Mouse (Mus musculus) bone marrow, adult 2 months (tissue): Measurements from ENCODE around the gene Abcc5. TPM values are rescaled to one million over a fixed set of nuclear protein-coding genes. Genes with fewer than 3 reads are reported as not detected.

Experiments used
- H3K27ac ChIP-seq: fragments of 200-500 bp; 2 replicates; pipeline ENCODE4 v1.5.1; 2012; ENCODE audit warnings: low read depth, mild to moderate bottlenecking, control low read depth, inconsistent platforms, low read length; ENCODE audit not compliant: control insufficient read depth, poor library complexity, insufficient read depth
- H3K4me1 ChIP-seq: fragments of 200-500 bp; 2 replicates; pipeline ENCODE4 v1.6.1; 2011; ENCODE audit warnings: low read length; ENCODE audit not compliant: control insufficient read depth, insufficient read depth
- H3K4me3 ChIP-seq: fragments of 200-500 bp; replicated peaks from 2 replicates; pipeline ENCODE3; 2011; ENCODE audit warnings: mild to moderate bottlenecking, low read depth, low read length, control low read depth; ENCODE audit not compliant: control insufficient read depth
- CTCF ChIP-seq: fragments of 200-500 bp; IDR thresholded peaks from 2 replicates; pipeline ENCODE4 v1.5.1; 2011; ENCODE audit warnings: low read length, control low read depth; ENCODE audit not compliant: control insufficient read depth, insufficient read depth
- POLR2A ChIP-seq: fragments of 200-500 bp; IDR thresholded peaks from 2 replicates; pipeline ENCODE4 v1.6.1; 2011; ENCODE audit warnings: low read depth, mild to moderate bottlenecking, control low read depth, low read length, borderline replicate concordance; ENCODE audit not compliant: control insufficient read depth
- WGBS: fragments of 180-500 bp; shearing (Covaris S2); methylation state at CpG from one replicate; pipeline ENCODE4 v1.1.7; 2018; 5-methylcytosine and 5-hydroxymethylcytosine counted together
- polyA plus RNA-seq: library from polyadenylated mRNA; stranded (reverse); fragments of >200 nt; gene quantifications from 2 replicates; pipeline ENCODE4 v1.2.4, GENCODE M21; 2011; ENCODE audit warnings: low replicate concordance; ENCODE audit not compliant: missing spikeins, insufficient read depth, insufficient read length

Gene Abcc5
- polyA plus RNA-seq, 1 experiment = 71.4 TPM

DNA sequence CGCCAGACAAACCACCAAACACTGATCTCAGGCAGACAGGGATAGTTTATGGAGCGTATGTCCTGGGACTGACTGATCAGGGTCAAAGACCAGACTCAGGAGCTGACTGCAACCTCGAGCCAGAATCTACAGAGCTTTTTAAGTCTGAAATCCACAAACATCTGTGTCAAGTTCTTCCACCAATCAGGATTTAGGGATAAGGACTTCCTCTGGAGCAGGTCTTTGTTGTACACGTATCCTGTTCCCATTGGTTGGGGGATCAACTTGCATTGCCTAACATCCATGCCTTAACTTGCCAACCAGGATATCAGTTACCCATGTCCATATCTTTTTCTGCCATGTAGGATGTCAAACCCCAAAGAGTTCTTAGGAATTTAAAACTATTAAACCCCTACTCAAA is 1.4 kb upstream of the Abcc5 start:
- Histone ChIP-seq H3K4me1 (no peaks in the 10 kb centered on the region; the same call in 1 of the 2 replicates), H3K4me3 (no peak overlapping the region), H3K27ac (no peak overlapping the region)
- no peak for TF ChIP-seq POLR2A
- TF ChIP-seq CTCF = no peak
- WGBS = 81% methylated on average over 4 of the region's 4 CpGs

DNA sequence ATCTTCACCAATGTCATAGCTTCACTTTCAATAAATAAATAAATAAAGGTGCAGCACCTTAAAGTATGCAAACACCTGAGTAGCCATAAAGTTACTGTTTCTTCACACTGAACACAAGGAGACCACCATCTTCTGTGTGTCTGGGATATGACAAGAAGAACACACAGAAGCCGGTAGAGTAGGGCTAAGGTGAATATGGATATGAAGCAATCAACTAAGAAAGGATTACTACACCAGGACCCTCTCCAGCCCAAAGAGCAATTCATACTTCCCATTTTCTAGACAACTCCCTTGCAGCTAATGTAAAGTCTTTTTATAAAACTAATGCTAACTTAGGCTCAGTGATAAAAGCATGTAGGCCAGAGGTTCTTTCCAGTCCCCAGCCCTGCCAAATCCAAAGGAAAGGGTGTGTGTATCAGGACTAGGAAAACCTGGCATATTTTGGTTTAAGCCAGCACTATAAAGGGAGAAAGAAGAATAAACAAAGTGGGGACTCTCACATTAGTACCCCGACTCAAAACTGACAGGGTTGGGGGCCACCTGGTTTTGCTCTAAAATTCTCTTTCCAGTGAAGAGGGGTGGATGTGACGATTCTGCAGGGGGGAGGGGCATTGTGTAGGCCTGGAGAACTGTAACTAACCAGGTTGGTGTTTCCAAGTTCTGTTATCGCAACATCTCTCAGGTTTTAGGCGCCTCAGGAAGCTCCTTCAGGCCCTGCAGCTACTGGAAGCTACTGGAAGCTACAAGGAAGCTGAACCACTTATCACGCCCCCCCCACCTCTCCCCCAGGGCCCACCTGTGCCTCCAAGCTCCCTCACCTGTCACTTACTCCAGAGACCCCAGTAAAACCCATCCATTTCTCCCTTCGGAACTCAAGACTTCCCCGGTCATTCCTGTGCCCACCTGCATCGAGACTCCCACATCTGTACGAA is 1.2 kb downstream of the Abcc5 start:
- Histone ChIP-seq H3K27ac (peak overlapping the region; percentile 68), H3K4me3 (peak overlapping the region; percentile 96), H3K4me1 (no peaks in the 10 kb centered on the region; the same call in 1 of the 2 replicates)
- TF ChIP-seq POLR2A (no peak), CTCF (no peak)
- 36% methylated on average over 10 of the region's 10 CpGs for WGBS

DNA sequence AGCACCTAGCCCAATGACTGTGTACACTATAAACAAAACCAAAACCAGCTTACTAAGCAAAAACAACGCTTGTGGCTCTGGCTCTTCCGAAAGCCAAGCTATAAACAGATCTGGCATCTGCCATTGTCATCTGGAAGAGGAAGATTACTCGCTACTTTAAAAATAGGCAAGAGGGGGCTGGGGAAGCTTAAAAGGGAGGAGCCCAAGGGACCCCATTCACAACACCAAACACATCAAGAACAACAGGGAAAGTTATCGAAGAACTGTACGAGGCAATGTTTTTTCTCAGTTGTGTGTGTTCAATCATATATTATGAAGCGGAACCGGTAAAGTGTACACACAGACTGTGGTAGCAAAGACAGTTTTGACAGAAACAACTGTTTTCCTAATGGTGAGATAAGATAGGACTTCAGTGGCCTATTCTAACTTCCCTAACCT is 1.9 kb downstream of the Abcc5 start:
- 46% methylated on average over 7 of the region's 7 CpGs for WGBS
- H3K4me3 ChIP-seq = peak overlapping the region; percentile 32
- no peaks in the 10 kb centered on the region; the same call in 1 of the 2 replicates for H3K4me1 ChIP-seq

DNA sequence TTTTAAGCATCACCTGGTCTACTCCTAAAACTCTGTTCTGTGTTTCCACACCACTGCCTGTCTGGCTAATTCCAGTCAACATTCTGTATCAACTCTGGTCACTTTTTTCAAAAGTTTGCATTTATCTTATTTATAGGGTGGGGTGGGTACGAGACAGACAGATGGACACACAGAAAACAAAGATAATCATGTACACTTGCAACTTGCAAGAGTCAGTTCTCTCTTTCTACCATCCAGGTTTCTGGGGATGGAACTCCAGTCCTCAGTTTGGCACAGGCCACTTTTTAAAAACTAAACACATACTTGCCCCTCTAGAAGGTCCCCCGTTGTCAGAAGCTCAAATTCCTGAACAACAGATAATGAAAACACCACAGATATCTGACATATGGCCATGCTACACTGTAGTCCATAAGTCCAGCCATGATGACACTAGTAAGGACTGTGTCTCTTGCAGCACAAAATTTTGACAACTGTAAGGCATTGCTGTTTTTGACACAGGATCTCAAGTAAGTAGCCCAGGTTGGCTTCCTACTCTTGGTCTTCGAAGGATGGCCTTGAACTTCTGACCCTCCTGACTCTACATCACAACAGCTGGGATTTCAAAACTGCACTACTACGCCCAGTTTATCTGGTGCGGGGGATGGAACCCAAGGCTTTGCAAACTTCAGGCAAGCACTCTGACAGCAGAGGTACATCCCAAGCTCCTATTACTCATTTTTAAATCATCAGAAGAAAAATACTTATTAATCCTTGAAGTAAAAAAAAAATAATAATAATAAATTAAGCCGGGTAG is 3.1 kb downstream of the Abcc5 start:
- TF ChIP-seq CTCF (no peak), POLR2A (no peak)
- H3K27ac ChIP-seq = peak overlapping the region; percentile 30; the same call in 1 of the 2 replicates
- 67% methylated on average over 6 of the region's 6 CpGs for WGBS
- no peaks in the 10 kb centered on the region; the same call in 1 of the 2 replicates for H3K4me1 ChIP-seq
- no peak overlapping the region for H3K4me3 ChIP-seq

More for the DNA sequence above, 1.9 kb downstream of the Abcc5 start:
- TF ChIP-seq CTCF (no peak), POLR2A (no peak)
- H3K27ac ChIP-seq = no peak overlapping the region

DNA sequence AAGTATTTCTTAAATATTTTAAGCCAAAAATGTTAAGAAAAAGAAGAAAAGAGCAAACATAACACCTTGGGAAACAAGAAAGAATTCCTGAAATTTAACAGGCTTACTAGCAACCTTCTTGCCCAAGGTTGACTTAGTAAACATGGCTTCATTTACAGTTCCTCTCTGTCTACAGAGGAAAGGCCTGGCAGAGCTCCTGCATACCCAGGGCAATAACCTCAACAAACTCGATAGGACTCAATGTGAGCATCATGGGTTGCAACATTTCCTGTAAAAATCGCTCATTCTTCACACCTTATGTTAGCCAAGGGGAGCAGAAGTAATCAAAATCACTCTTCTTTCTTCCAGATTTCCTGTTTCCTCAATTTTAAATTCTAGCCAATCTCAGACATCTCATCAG is 8.1 kb downstream of the Abcc5 start:
- H3K4me1 ChIP-seq = no peaks in the 10 kb centered on the region; the same call in 1 of the 2 replicates
- H3K27ac ChIP-seq = no peak overlapping the region
- no peak for TF ChIP-seq CTCF
- no peak for TF ChIP-seq POLR2A
- WGBS = 22% methylated on average over 2 of the region's 2 CpGs
- no peak overlapping the region for H3K4me3 ChIP-seq

DNA sequence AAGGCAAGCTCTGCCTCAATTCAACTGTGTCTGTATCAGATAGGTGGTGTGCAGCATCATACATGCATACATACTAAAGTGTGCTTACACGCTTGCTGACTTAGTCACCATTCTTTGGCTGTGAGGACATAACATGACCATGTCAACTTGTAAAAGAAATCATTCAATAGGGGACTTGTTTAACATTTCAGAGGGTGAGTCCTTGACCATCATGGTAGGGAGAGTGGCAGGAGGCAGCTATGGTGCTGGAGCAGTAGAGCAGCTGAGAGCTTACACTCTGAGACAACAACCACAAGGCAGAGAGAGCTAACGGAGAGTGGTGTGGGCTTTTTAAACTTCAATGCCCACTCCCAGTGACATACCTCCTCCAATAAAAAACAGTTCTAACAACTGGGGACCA is 9.9 kb downstream of the Abcc5 start:
- Histone ChIP-seq H3K4me3 (no peak overlapping the region), H3K27ac (no peak overlapping the region), H3K4me1 (no peaks in the 10 kb centered on the region; the same call in 1 of the 2 replicates)
- WGBS = 93% methylated on average over 2 of the region's 2 CpGs
- TF ChIP-seq CTCF = no peak
- no peak for TF ChIP-seq POLR2A

DNA sequence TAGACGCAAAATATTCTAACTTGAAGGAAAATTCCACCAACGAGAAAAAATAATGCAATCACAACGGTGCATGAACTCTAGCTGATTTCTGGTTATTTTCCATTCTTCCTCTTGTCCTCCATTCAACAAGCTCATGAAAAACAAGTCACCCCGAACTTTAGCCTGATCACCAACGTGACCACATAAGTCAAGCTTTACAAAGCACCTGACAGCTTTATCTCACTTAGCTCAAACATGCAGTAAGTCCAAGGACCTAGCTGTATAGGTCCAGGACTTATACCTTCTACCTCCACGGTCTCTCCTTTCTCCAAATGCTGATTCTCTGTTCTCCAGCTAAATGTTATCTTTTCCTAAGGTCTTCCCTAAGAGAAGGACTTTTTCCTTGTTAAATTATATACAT is 10.4 kb downstream of the Abcc5 start:
- H3K4me1 ChIP-seq = no peaks in the 10 kb centered on the region; the same call in 1 of the 2 replicates
- 81% methylated on average over 6 of the region's 6 CpGs for WGBS
- TF ChIP-seq CTCF (no peak), POLR2A (no peak)

DNA sequence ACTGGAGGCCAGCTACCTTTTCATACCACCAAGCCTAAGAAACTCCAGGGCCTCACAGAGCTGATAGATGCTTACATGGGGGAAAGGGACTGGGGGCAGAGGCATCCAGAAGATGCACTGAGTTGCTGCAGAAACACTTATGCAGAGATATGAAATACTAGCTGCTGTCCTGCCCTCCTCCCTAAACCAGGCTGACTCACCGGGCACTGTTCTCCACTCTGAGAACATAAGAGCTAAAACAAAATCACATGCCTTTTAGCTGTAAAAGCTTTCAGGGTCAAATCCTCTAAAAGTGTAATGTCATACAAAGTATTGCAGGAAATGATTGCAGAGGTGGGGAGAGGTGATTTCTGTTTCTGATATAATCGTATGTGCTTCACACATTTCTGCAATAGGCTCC is 11.0 kb downstream of the Abcc5 start:
- Histone ChIP-seq H3K4me3 (no peak overlapping the region), H3K4me1 (no peaks in the 10 kb centered on the region; the same call in 1 of the 2 replicates), H3K27ac (no peak overlapping the region)
- no peak for TF ChIP-seq CTCF
- TF ChIP-seq POLR2A = no peak
- WGBS = 63% methylated on average over 2 of the region's 2 CpGs

More for the DNA sequence above, 10.4 kb downstream of the Abcc5 start:
- no peak overlapping the region for H3K4me3 ChIP-seq
- no peak overlapping the region for H3K27ac ChIP-seq
